Mouse (Mus musculus) retina, postnatal 1 day (tissue): Measurements from ENCODE around the gene Mypn.

Experiments used
- DNase-seq: peaks from one replicate; pipeline ENCODE4 v3.0.0-alpha.2; 2012

The Mypn gene

DNA sequence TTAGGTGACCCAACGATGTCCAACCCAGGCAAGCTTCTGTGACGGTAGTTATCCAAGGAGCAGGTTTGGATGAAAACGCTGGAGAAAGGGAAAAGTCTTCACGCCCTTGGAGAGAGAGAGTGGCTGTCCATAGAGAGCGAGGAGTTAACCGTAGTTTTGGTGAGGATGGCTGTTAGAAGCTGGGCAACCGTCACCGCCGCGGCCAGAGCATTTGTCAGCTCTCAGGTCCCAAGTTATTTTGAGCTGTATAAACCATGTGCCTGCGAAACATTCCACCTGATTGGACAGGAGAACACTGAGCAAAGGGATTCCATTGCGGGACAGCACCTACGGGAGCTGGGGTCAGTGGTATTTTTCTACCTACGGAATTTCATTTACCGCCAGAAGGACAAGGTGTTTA lies at the start of gene Mypn:
Mypn (minus strand) TSS at position 225 of the 400 bp plus-strand sequence.
- DNase-seq = no peak

- DNase-seq = no peak
These were observed 44.7 kb upstream of the Mypn start for GRCm38 (mm10) chr10:63248421-63248820.

DNA sequence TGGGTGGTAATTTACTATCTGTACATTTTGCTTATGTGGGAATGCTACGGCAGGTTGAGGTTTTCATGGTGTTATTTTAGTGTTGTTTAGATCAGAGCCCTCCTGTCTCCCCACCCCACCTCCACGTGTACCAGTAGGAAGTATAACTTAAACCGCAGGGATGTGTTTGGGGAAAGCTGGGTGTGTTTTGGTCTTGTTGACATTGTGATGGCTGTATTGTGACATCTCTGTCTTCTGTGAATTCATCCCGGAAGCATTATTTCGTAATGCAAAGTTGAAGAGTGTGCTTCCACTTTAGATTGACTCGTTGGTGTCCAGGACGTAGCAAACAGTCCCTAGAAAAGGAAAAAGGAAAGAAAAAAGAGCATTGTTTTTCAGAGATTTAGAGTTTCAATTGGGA lies 43.7 kb upstream of the Mypn start:
- DNase-seq = no peak

- no peak for DNase-seq
These were observed 42.1 kb upstream of the Mypn start for GRCm38 (mm10) chr10:63245846-63246245.

DNA sequence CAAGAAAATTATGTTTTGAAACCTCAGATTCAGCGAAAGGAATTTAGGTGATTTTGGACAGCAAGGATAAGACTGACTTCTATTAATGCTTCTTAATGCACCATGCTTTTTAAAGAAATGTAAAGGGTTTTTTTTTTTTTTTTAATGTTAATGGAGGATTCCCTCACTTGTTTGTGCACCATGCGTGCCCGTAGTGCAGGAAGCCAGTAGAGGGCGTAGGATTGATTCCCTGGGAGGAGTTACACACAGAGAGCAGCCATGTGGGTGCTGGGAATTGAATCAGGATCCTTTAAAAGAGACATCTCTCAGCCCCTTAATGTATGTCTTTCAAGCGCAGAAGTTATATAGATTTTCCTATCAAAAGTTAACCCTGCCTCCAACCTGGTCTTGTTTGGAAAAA lies 41.0 kb upstream of the Mypn start:
- DNase-seq = peak; percentile 52

GRCm38 (mm10) chr10:63244055-63244671 lies 40.4 kb upstream of the Mypn start:
- DNase-seq = no peak

GRCm38 (mm10) chr10:63243493-63244054 lies 39.8 kb upstream of the Mypn start, which contains the start of gene Herc4:
TSS of gene Herc4 (plus strand) at chr10:63243810.
- DNase-seq = peak; percentile 98

DNA sequence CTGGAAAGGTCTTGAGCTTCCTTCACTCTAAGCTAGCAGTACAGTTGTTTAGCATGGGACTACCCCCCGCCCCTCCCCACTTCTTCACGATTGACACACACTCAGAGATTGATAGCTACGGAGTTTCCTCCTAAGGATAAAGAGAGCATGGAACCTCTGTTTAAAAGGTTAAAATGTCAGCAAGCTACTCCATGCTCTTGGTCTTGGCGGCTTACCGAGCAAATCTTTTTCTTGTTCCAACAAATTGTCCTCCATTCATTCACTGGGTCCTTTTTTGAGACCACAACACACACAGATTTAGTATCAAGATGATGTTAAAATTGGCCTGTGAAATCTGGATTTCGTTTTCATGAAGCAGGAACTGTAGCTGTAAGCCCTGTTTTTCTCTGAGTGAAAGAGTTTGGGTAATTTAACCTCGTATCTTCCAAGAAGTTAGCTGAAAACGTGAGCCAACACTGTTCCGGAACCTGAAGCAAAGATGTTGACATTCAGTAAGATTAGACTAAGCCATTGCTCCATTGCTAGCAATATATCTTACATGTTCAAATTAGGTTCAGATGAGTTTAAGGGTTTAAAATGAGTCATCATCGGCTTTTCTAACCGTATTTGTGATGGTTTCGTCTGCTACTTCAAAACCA lies 39.2 kb upstream of the Mypn start:
- no peak for DNase-seq

DNA sequence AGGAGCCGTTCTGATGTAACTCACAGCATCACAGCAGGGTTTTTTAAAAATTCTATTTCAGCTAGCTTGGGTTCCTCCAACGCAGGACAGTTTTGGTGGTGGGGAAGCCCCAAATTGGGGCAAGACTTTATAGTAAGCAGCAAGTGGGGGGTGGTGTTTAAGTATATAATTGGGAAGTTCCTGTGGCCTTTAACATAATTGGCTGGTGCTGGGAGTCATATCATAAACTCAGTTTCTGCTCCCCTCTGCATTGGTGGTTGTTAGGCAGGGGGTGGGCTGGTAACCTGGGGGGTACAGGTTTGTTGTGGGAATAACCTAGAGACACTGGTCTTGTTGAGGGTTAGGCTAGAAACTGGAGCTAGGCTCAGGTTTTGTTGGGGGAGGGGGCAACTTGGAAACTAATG lies 37.1 kb upstream of the Mypn start:
- no peak for DNase-seq

DNA sequence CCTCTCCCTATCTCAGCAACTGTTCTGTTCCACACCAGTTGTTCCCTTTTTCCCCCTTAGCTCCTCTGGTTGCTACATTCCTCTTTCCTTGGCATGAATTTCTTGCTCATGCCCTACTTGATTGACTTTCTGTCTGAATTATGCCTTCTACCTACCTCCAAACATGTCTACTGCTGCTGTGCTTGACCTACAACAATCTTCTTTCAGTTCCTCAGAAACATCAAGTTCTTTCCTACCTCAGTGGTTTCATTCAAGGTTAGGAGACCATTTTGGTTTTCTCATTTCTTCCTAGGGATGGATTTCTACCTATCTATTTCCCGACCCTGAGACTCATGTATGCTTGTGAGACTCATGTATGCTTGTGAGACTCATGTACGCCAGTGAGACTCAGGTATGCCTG lies 36.1 kb upstream of the Mypn start:
- no peak for DNase-seq

- DNase-seq = no peak
These were observed 34.3 kb upstream of the Mypn start for GRCm38 (mm10) chr10:63238090-63238489.

DNA sequence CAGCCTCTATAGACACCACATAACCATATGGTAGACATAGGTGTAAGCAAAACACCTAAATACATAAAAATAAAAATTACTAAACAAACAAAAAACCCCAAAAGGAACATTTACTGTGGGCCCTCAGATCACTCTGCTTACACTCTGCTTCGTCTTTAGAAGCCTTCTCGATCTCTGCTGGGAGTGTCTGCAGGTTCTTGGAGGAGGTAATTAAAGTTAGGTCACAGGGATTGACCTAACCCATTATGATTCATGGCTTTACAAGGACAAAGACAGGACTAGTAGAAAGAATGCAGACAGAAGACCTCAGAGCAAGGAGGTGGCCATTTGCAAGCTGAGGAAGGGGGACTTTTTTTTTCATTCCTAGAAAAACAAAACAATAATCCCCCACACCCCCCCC lies 33.5 kb upstream of the Mypn start:
- DNase-seq = no peak

- no peak for DNase-seq
These were observed 32.9 kb upstream of the Mypn start for GRCm38 (mm10) chr10:63236663-63237062.

DNA sequence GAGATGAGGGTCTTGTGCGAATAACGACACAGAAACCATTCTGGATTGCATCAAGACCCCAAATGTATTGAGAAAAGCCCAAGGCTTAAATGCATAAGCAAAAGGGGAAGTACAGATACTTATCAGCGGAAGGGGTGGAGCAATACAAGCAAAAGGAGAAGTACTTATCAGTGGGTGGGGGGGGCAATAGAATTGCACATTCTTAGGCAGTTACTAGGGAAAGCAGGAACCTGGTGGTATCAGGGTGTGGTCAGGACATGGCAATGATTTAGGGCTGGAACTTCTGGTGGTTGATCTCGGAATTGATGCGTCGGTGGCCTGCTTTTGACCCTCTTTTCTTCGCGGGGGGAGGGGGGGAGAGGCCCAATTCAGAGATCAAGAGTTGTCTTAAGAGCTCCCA lies 32.1 kb upstream of the Mypn start:
- no peak for DNase-seq

DNA sequence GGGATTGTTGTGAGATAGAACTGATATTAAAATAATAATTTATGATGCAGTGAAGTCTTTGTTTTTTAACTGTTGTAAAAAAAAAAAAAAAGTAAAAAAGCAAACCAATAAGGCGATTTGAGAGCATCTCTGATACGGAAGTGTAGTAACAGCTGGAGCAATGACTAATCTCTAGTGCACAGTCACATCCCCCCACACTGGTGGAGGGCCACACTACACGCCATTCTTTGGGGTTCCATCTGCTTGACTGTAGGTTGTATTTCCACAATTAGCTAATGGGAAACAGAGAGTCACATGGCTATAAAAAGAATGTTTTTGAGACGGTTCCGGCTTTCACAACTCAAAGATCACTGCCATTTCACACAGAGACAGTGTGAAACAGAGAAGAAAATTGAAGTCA lies 30.4 kb upstream of the Mypn start:
- no peak for DNase-seq

DNA sequence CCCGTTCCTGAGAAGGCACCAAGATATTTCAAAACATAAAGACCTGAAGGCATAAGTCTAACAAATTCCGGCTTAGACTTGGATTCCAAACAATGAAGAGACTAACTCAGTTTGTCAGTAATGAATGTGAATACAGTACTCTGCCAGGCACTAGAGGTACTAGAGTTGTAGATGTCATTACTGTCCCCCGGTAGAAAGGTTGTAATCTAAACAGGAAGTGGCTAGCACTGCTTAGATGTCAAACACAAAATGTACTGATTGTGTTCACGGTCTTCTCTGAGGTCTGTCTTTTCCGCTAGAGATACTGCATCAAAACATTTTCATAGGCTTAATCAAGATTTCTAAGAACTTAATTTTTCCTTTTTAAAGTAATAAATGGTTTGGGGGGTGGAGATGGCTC lies 27.9 kb upstream of the Mypn start:
- DNase-seq = no peak

DNA sequence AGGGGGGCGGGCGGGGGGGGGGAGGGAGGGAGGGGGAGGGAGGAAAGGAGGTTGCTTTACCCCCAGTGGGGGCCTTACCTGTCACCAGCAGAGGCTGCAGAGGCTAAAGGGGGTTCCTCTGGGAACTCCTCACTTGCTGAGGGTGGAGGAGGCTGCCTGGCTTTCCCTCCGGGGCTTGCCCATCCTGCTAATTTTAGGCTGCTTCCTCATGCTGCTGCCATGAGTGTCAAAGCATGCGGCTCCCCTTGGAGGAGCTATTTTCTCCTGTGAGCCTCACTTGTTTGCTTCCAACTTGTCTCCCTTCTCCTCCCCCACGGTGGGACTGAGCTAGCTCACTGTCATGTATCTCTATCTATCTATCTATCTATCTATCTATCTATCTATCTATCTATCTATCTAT lies 27.1 kb upstream of the Mypn start:
- no peak for DNase-seq

DNA sequence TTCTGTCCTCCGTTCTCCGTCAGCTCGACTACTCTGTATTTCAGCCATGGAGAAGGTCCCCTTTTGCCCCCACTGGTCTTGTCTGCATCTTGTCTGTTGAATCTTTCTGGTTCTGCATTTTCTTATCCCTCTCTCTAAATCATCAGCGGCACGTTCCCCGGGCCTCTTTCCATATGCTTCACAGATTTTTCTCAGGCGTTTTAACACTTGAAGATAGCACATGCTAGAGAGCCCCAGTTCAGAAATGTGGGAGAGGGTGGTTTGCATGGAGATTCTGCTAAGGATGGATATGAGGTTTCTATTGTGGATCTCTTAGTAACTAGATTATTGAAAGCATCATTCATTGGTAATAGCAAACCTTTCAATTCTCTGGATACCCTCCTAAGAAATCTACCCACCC lies 26.5 kb upstream of the Mypn start:
- no peak for DNase-seq

DNA sequence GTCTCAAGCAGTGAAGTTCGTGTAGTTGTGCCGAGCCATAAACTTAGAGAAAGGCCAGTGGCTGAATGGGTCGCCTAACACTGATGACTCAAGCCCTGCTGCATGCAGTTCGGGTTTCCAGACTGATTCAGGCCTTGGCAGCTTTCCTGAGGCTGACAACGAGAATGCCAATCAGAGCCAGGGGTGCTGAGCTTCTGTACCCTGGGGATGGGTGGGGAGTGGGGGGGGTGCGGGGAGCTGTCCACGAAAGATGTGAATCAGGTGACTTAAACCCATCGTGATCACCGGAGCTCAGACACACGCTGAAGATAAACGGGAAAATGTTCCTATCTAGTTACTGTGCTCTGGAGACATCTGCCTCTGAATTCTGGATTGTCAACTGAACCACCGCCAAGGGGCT lies 20.6 kb upstream of the Mypn start:
- no peak for DNase-seq

- peak; percentile 73 for DNase-seq
These were observed 17.5 kb upstream of the Mypn start for GRCm38 (mm10) chr10:63221081-63221783.

DNA sequence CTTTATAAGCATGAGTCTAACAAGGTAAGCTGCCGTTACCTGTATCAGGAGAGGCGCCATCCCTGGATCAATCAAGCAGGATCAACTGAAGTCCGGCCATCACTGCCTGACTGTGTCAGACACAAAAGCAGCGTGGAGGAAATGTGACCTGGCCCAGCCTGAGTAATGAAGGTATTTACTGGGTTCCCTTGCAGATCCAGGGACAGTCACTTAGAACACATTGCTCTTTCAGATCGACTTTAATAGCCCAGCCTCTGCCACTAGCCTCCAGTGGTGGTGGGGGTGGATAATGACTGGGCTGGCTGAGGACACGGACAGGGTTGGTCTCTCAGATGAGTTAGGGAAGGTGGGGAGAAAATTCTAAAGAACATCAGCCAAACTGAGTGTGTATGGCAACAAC lies 5.1 kb upstream of the Mypn start:
- no peak for DNase-seq

GRCm38 (mm10) chr10:63203002-63203401 lies 750 bp downstream of the Mypn start:
- no peak for DNase-seq

GRCm38 (mm10) chr10:63201534-63201933 lies 2.2 kb downstream of the Mypn start:
- DNase-seq = no peak

DNA sequence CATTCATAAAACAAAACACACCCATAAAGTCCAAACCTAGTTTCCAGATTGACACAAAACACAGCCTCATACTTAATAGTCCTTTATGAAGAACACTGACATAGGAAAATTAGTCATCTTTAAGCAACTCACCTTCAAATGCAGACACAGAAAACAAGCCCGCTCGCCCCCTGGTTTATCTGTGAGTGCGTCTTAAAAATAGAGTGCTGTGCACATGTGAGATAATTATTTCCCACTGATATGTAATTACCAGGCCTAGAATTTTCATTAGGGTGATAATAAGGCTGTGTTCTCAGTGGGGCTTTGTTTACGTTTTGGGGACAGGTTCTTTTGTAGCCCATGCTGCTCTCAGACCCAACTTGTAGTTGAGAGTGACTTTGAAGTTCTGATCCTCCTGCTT lies 4.7 kb downstream of the Mypn start:
- no peak for DNase-seq
